Mouse (Mus musculus) effector memory CD4-positive, alpha-beta T cell, adult 7 months (primary cell): ENCODE measurements around the gene Gm45233. TPM values are rescaled to one million over a fixed set of nuclear protein-coding genes. Genes with fewer than 3 reads are reported as not detected.

Experiments
- polyA plus RNA-seq: library from polyadenylated mRNA; unstranded; fragments of 100-300 nt; shearing (Covaris generic); gene quantifications from one replicate; pipeline ENCODE4 v1.2.1, GENCODE M21; 2017

Gene Gm45233
- polyA plus RNA-seq, result not detected

GRCm38 (mm10) chr7:43443917-43444293 lies at the start of gene Gm45233, which contains the start of gene Etfb:
Gm45233 (plus strand) TSS chr7:43444128.
Etfb (plus strand) TSS chr7:43444083.

GRCm38 (mm10) chr7:43408131-43408553 lies 35.8 kb upstream of the Gm45233 start, which contains the start of gene Siglecg:
Siglecg (plus strand) TSS chr7:43408204.

GRCm38 (mm10) chr7:43427406-43427805 lies 16.5 kb upstream of the Gm45233 start, which contains the start of gene Lim2:
Lim2 (plus strand) TSS chr7:43427670.

GRCm38 (mm10) chr7:43436341-43437255 lies 7.3 kb upstream of the Gm45233 start, which contains the start of gene Nkg7:
Nkg7 (plus strand) TSS chr7:43437073.

GRCm38 (mm10) chr7:43440482-43440881 lies 3.4 kb upstream of the Gm45233 start, which contains the start of gene Cldnd2:
Cldnd2 (plus strand) TSS chr7:43440782.

GRCm38 (mm10) chr7:43462851-43463250 lies 18.9 kb downstream of the Gm45233 start, which contains the start of gene Vsig10l:
Vsig10l (plus strand) TSS chr7:43463151.

GRCm38 (mm10) chr7:43489631-43490125 lies 45.8 kb downstream of the Gm45233 start, which contains the start of gene Iglon5:
Iglon5 (minus strand) TSS chr7:43490075.

Other genes starting within 250 kb of the Gm45233 start
- 19.3 TPM for gene Zfp715, start 130.8 kb upstream of the Gm45233 start, polyA plus RNA-seq
- gene Siglecf, start 92.8 kb upstream of the Gm45233 start, polyA plus RNA-seq, result not detected
- gene Siglecg, start 35.9 kb upstream of the Gm45233 start, polyA plus RNA-seq, result 0.24 TPM
- not detected for gene Lim2, start 16.5 kb upstream of the Gm45233 start, polyA plus RNA-seq
- gene Nkg7, start 7.1 kb upstream of the Gm45233 start, polyA plus RNA-seq, result 1,742 TPM
- gene Cldnd2, start 3.3 kb upstream of the Gm45233 start, polyA plus RNA-seq, result not detected
- 73.5 TPM for gene Etfb, start within 50 bp of the Gm45233 start, polyA plus RNA-seq
- gene Vsig10l, start 19.0 kb downstream of the Gm45233 start, polyA plus RNA-seq, result 5.9 TPM
- not detected for gene Iglon5, start 45.9 kb downstream of the Gm45233 start, polyA plus RNA-seq
- gene 4931406B18Rik, start 61.8 kb downstream of the Gm45233 start, polyA plus RNA-seq, result not detected
- not detected for gene Cd33, start 100.3 kb downstream of the Gm45233 start, polyA plus RNA-seq
- 1.8 TPM for gene Zfp658, start 118.1 kb downstream of the Gm45233 start, polyA plus RNA-seq
- gene Zfp719, start 135.5 kb downstream of the Gm45233 start, polyA plus RNA-seq, result 6.4 TPM
- not detected for gene Zfp819, start 163.0 kb downstream of the Gm45233 start, polyA plus RNA-seq
- not detected for gene Ceacam18, start 190.6 kb downstream of the Gm45233 start, polyA plus RNA-seq
- not detected for gene Siglece, start 216.0 kb downstream of the Gm45233 start, polyA plus RNA-seq
- 4.6 TPM for gene Ctu1, start 227.9 kb downstream of the Gm45233 start, polyA plus RNA-seq
- not detected for gene Klk14, start 246.3 kb downstream of the Gm45233 start, polyA plus RNA-seq